Mouse (Mus musculus): ENCODE measurements at regions not wholly inside any gene's neighbourhood (a gene's known extent, or its start where the extent isn't known, plus 50 kb on each side); places are given as distances from the start of the nearest gene placed in this dataset.

GRCm38 (mm10) chr14:45714311-45714710 is 56.4 kb upstream of the Ddhd1 start:
- TF ChIP-seq CTCF (IDR thresholded peaks at IDR 0.05; ENCODE audit: low read depth) (no peak), EP300 (IDR thresholded peaks at IDR 0.05; ENCODE audit: low read depth) (no peak)
